Mouse (Mus musculus) bone marrow, adult 2 months (tissue): Measurements from ENCODE around the gene Btbd35f24.
"Not testable (repeated sequence)": the region's sequence is repeated elsewhere in the genome, so short reads cannot be mapped to it uniquely, and the experiment has no call there.

Experiments
- CTCF ChIP-seq: fragments of 200-500 bp; IDR thresholded peaks from 2 replicates; pipeline ENCODE4 v1.5.1; 2011; ENCODE audit warnings: low read length, control low read depth; ENCODE audit not compliant: control insufficient read depth, insufficient read depth
- POLR2A ChIP-seq: fragments of 200-500 bp; IDR thresholded peaks from 2 replicates; pipeline ENCODE4 v1.6.1; 2011; ENCODE audit warnings: low read depth, mild to moderate bottlenecking, control low read depth, low read length, borderline replicate concordance; ENCODE audit not compliant: control insufficient read depth

GRCm38 (mm10) chrX:3195727-3196126, at the start of gene Btbd35f24:
- TF ChIP-seq CTCF, POLR2A: not testable (repeated sequence)
